Mouse (Mus musculus): ENCODE data around the gene Hibadh. TPM values are rescaled to one million over a fixed set of nuclear protein-coding genes. Genes with fewer than 3 reads are reported as not detected.

Hibadh gene
- polyA plus RNA-seq, 1 experiment, result 109 TPM

DNA sequence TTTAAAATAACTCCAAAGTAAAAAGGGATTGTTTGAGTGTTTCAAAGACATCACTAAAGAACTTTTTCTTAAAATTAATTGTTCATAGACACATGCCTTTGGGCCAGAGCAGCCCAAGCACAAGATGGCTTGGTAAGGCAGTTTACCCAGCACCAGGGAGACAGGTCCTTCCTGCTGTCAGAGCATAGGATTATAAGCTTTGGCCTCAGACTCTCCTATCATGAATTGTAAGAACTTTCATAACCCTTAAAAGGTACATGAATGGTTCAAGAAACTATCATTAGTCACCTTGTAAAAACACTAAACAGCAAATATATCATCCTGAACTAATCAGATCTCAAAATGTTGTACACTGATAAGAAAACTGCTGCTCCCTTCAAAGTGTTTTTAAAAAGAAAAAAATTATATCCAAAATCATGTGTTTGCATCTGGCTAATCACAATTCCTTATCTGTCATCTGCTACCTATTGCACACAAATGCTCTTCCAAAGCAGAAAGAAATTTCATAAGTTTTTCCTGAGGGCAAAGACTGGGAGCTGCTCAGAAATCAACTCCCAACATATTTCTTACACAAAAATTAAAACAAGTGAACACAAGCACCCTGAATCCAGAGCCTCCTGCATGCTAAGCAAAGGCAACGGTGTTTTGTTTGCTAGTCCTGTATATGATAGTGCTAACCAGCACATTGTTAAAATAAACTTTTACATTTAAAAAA, 1.6 kb downstream of the Hibadh start:
- DNase-seq (ENCODE audit: low spot score), result no peak

DNA sequence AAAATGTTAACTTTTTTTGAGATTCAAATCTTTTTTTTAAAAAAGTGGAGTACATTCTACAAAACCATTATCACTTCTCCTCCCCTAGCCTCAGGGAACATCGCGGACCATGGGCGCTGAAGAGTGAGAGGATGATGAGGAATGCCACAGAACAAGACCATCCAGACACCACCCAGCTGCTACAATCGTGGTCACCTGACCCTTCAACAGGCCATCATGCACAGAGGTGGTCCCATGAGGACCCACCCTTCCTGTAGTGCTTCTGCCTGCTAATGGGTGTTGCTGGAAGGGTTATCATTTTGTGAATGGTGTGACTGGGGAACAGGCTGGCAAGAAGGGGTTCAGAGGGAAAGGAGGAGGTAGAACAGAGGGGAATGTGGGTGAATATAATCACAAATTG, 2.9 kb downstream of the Hibadh start:
- DNase-seq (ENCODE audit: low spot score), result no peak

DNA sequence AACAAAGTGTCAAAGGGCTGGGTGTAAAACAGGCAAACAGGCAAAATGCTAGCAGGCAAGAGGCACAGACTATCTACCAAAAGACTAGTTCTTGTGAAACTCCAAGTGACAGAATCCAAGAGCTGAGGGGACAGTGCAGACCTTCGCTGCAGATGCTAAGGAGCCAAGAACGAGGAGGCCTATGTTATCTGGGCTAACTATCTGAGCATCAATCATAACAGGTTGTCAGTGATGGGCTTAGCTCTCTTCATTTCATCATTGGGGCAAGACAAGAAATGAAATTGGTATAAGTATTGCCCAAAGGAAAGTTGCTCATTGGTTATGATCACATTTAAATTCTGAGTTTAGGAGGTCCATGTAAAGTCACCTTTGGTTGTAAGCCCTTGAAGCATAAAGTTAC, 4.8 kb downstream of the Hibadh start:
- no peak for DNase-seq (ENCODE audit: low spot score)

DNA sequence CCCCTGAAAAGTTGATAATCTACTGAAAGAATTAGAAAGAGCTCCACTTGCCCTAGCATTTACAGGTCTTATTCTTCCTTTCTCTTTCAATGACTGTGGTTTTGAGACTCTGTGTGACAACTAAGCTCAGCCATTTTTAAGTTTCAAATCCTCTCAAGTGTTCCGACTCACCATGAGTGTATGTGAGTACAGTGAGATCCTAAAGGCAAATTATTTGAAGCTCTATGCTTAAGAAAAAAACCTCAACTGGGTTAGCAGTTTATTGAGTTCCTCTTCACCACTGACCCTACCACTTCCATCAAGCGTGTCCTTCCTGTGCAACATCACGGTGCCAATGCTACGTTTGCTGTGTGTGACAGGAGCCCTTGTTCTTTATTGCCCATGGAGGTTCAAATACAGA, 9.6 kb downstream of the Hibadh start:
- no peak for DNase-seq (ENCODE audit: low spot score)

DNA sequence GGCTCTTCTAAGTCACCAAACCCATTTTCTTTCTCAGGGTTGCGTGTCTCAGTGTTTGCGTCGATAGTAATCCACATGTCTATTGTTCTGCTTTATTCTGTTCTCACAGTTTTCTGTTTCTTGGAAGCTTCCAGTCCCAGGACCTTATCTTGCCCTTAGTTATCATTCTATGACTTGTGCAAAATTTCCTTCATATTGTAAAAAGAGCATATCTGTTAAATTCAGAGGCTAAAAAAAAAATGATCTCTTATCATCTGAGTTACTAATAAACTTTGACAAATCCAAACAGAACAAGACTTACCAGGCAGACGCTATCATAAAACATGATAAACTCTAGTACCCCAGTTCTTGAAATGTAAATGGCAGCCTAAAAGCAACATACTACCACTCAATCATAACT, 11.0 kb downstream of the Hibadh start:
- DNase-seq (ENCODE audit: low spot score), result no peak

DNA sequence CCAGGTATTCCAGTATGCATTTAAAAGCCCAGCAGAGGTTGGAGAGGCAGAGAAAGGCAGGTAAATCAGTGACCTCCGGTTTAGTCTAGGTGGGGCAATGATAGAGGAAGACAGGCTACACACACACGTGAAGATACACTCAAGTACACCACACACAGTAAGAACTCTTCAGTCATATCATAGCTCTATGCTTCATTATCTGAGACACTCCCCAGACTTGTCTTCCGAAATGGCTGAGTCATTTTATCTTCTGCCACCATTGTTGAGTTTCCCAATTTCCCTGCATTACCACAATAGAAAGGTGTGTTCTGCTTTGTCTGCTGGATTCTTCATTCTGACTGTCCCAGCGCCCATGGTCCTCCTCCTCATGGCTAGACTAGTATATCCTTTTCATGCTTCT, 13.5 kb downstream of the Hibadh start:
- DNase-seq (ENCODE audit: low spot score), result no peak

DNA sequence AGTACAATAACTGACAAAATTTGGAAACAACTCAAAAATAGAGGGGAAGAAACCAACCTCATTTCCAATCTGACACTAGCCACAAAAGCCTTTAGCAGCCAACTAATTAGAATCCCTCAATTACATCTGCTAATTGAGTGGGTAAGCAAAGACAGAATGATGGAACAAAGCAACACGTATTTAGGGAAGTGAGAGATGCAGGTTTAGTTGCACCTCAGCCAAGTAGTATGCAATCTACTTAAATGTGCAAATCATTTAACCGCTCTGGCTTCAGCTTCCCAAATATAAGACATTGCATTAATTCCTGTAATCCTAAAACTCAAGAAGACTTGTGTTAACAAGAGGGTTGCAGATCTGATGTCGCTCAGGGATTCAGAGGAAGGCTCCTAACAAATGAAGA, 16.4 kb downstream of the Hibadh start:
- DNase-seq (ENCODE audit: low spot score), result no peak

DNA sequence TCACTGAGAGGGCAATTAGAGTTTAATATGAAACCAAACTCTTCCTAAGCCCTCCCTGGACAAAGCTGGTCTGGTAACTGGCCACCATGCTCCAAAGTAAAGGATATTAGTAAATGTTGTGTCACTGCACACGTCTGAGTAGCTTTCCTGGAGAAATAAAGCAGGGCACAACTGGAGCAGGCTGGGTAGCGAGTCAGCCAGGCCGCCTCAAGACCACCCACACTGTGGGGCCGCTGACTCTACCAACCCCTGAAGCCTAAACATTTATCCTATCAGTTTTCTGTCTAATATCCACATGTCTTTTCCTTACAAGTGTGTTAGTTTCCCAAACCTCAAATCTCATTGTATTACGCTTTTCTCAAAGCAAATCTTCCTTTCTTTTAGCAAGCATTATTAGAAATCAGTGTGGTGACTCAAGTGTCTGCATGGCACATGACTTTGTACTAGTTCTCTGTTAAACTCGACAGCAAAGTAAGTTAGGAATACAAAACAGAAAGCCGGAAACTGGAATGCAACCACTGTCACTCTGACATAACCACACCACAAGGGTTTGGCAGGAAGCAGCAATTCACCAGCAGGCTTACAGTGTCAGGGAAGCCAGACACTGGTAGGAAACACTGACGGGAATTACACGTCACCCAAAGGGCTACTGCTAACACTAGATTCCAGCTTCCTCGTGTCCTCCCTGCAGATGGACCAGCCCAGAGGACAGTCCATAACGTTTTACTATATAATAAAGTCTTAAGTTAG, 18.3 kb downstream of the Hibadh start:
- no peak for DNase-seq (ENCODE audit: low spot score)

DNA sequence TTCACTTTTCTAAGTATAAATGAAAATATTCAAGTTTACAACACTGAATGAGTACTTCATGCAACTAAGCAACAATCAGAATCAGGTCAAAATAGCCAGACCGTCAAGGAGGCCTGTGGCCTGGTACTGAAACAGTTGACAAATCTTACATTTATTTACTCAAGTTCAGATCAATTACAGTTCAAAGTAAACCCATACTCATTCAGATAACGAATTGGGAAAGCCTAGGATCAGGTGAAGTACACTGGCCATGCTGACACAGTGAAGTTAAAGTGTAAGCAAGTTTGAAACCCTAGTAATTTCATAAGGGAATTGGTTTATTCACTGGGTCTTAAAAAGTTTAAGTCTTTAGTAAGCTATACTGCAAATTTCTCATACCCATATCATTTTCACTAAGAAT, 20.1 kb downstream of the Hibadh start:
- no peak for DNase-seq (ENCODE audit: low spot score)

DNA sequence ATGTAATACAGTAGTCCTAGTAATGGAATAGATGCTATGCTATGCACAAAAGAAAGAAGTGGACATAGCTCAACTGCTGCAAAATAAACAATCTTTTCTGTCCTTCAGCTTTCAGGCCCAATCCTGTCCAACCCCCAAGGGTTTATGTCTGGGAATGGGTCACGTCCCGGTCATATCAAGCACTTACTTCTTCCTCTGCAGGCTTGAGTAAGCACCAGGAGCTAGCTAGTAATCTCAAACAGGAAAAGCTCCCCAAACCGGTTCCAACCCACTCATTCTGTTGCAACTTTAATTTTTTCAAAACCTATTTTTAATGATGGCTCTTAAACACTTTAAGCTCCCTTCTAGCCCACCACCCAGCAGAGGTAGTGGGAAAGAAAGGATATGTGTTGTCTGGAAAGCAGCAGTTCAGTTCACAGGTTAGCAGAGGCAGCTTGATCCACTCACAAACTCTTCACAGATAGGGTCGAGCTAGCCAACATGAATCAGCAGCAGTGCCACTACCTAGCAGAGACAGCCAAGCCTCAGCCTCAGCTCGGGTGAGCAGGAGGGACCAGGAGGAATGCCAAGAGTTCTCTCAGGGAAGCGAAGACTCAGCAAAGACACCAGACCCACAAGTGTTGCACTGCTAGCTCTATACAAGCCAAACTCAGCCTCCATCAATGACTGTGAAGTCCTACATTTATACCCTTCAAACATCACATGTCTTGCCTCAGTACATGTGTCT, 30.4 kb downstream of the Hibadh start:
- no peak for DNase-seq (ENCODE audit: low spot score)

DNA sequence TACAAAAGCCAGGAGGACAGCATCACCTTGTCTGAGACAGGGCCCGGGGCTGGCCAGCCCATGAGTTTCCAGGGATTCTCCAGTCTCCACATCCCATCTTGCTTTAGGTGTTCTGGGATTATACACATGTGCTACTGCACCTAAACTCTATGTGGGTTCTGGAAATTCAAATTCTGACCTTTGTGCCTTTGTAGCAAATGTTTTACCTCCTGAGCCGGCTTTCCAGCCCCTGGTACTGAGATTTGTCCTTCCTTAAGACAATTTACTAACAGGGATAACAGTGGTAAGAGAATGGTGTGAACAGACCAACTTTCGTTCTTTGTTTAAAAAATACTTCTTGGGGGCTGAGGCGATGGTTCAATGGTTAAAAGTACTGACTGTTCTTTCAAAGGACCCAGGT, 32.1 kb downstream of the Hibadh start:
- no peak for DNase-seq (ENCODE audit: low spot score)

DNA sequence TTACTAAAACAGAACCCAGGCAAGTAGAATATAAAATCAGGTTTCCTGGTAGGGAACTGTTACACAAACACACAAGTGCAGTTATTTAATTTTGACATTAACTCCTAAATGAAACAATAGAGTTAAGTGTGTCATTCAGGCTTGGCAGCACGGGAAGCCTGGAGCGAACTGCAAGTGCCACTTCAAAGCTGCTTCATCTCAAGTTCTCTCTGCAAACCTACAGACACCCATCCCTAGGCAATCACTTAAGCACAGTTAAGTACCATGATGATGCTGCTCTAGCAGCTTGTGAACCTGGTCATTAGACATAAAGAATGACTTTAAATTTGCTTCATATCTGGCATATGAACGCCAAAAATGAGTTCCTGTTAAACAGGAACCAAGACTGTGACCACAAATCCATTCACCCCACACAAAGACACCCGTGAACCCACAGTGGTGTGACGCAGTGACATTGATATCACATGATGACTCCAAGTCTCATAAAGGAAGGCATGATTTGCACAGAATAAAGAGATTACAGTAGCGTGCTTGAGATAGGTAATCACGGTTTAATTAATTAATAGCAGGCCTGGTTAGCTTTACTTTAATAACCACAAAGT, 33.3 kb downstream of the Hibadh start:
- DNase-seq (ENCODE audit: low spot score), result no peak

DNA sequence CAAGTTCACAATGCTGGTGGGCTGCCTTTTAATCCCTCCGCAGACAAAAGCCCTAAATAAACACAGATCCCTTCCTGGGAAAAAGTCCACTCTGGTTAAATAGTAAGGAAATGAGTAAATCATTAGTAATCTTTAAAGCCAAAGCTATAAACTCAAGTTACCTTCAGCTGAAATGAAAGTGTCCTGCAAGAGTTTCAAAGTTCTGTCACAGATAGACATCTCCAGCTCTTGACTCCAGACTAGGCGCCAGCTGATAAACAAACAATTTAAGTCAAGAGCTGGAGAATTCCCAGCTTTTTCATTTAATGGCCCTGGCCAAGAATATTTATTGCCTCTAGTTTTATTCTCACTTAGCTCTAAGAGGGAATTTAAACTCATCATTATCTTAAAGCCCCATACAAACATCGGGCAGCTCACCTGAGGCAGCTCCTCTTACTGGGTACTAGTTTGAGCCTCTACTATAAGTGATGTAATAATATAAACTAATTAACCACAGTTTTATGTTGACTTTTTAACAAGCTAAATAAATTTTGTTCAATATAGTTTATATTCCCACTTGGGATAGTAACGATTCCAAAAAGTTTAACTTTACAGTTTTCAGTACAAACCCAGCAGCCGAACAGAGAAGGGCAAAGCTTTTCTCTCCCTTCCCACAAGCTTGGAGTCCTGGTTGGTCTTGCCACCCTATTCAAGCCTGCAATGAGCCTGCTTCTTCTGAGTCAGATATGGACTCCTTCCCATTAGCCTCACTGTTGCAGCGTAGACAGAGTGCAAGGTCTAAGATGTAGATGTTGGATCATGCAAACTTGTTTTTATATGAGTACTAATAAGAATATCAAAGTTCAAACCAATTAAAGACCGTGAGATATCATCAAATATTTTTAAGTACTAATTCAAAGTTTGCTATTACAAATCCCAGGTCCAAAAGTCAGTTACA, 38.2 kb downstream of the Hibadh start:
- no peak for DNase-seq (ENCODE audit: low spot score)

DNA sequence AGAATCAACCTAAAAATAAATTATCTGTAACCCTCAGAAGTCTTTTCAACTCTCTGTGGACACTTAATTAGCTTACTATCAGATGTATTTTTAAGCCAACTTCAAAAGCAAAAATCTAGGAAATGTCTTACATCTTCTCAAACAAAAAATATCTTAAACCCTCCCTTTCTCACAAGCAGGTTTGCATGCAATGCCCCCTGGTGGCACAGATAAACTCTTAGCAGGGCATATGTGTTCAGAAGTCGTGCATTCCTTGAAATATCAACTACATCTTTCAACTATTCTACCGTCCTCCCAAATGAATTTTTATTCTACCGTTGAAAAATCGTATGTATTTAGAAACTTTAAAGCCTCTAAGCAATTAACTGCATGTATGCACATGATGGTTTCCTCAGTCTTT, 39.1 kb downstream of the Hibadh start:
- no peak for DNase-seq (ENCODE audit: low spot score)

DNA sequence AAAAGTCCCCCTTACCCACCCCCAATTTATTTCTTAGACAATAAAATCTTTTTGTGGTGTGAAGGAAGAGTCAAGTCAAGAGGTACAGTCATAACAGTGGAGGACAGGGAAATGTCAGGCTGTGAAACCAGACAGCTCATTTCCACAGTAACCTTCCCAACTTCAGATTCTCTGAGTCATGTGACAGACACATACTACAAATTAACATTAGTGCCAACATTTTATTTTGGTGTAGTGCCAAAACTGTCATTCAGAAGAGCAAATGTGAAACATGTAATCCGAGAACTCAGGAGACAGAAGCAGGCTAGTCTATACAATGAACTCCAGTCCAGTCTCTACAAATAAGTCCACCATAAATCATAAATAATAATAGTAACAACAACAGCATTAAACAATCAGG, 45.4 kb downstream of the Hibadh start:
- DNase-seq (ENCODE audit: low spot score), result no peak

DNA sequence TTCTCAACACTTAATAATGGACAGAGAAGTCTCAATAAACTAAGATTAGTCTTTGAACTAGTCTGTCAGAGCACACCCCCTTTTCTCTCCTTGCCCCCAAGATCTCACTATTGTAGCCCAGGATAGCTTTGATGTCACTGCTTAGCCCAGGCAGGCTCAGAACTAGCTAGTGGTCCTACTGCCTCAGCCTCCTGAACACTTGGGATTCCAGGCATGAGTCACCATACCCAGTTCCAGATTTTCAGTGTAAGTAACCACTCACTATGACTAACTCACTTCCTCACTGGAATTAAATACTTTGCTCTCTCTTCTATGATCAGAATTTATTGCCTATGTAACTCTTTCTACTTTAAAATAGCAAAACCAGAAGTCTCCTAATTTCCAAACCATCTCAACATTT, 53.6 kb downstream of the Hibadh start:
- DNase-seq (ENCODE audit: low spot score), result no peak

DNA sequence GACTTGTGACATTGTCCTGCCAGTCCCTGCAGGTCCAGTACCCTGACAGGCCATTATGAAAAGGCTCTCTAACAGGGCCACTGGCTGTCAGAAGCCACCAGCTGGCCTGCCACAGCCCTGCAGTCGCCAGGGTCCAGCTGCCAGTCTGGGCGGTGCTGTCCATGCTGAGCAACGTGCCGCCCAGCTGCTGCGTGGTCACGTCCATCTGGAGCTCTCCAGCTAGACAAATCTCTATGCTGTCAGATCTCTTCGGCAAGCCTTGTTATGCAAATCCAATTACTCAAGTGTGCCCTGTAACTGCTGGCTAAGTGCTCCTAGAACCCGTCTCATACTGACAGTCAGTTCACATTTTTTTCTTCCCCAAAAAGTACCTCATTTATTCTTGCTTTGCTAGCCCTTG, 55.8 kb downstream of the Hibadh start:
- DNase-seq (ENCODE audit: low spot score), result no peak

DNA sequence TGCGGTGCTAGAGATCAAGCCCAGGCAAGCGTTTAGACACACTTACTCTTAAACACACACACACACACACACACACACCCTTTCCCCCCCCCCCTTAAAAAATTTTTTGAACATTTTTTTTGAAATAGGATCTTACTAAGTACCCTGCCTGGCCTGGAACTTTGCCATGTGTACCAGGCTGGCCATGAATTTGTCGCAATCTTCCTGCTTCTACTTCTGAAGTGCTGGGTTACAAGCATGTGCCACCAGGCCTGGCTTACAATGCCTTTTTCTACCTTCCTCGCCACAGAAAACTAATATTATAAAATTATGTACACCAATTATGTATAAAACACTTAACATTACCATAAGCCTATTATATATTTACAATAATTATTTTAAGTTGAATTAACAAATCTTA, 59.1 kb downstream of the Hibadh start:
- DNase-seq (ENCODE audit: low spot score), result no peak

DNA sequence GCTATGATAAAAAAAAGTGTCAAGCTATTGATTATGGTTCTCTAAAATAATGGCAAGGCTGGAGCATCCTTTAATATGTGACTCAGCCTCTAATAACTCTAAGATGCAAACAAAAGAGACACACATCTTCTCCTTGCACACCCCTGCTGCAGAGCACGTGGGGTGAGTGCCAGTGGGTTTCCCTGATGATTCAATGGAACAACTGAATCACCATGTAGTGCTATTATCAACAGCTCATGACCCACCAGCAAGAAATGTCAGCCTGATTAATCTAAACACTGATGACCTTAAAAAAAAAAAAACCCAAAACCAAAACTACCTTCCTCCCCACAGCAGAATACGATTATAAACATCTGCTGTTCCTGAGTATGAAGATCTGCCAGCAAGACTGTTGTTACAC, 61.9 kb downstream of the Hibadh start:
- DNase-seq (ENCODE audit: low spot score), result no peak

DNA sequence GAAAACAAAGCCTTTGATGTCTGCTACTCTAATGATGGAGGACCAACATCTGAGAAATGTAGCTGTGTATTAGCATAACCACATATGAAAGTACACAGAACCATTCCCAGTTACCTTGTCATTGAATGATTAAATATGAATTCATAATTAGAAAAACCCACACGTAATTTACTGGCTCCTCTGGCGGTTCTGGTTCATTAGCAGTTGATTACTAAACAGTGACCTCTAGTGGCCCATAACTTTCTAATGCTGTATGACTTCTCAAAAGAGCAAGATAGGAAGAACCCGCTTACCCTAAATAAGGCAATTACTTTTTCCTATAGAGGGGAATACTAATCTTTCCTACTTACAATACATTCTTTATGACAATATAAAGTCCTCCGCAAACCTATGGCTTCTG, 62.9 kb downstream of the Hibadh start:
- DNase-seq (ENCODE audit: low spot score), result no peak

DNA sequence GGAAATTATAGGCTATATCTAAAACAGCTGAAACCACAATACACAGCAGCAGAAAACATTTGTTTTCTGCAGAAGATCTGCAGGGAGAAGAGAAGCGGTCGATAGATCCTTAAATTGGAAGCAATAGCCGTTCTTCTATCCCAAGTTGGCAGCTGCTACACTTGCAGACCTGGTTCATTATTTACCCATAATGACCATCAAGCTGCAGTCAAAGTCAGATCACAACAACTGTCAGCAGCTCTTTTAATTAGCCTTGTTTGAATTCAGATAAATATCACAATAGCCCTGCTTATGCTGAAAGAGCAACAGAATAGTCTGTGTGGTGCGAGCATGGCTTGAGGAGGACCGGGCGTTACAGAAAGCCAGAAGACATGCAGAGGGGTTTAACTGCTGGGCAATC, 71.5 kb downstream of the Hibadh start:
- no peak for DNase-seq (ENCODE audit: low spot score)
